Mouse (Mus musculus): Measurements from ENCODE around the gene Muc1.
"Not testable (repeated sequence)": the region's sequence is repeated elsewhere in the genome, so short reads cannot be mapped to it uniquely, and the experiment has no call there.

Muc1 gene

GRCm38 (mm10) chr3:89210162-89210561 is 18.7 kb upstream of the Muc1 start:
- no peak for DNase-seq

- DNase-seq, result no peak
Measured at GRCm38 (mm10) chr3:89210731-89211130, 18.1 kb upstream of the Muc1 start.

- DNase-seq, result peak; percentile 85 to 88
Measured at GRCm38 (mm10) chr3:89213803-89214530, 14.9 kb upstream of the Muc1 start.

- no peak for DNase-seq
Measured at GRCm38 (mm10) chr3:89214681-89215411, 14.0 kb upstream of the Muc1 start, which contains the start of gene Thbs3. Thbs3 (plus strand) TSS chr3:89215180.

GRCm38 (mm10) chr3:89215853-89216252 is 13.0 kb upstream of the Muc1 start:
- DNase-seq, result peak; percentile 87 to 91

GRCm38 (mm10) chr3:89216407-89216806 is 12.4 kb upstream of the Muc1 start:
- not testable (repeated sequence) for DNase-seq

- no peak for DNase-seq
Measured at GRCm38 (mm10) chr3:89218271-89218670, 10.6 kb upstream of the Muc1 start.

- no peak for DNase-seq
Measured at GRCm38 (mm10) chr3:89219546-89219945, 9.3 kb upstream of the Muc1 start.

GRCm38 (mm10) chr3:89221167-89221566 is 7.7 kb upstream of the Muc1 start:
- no peak for DNase-seq

GRCm38 (mm10) chr3:89224796-89225195 is 4.1 kb upstream of the Muc1 start:
- no peak for DNase-seq

- DNase-seq, result no peak
Measured at GRCm38 (mm10) chr3:89225321-89225815, 3.5 kb upstream of the Muc1 start.

GRCm38 (mm10) chr3:89225918-89226317 is 2.9 kb upstream of the Muc1 start:
- DNase-seq, result no peak

GRCm38 (mm10) chr3:89226361-89226760 is 2.5 kb upstream of the Muc1 start:
- no peak for DNase-seq

- no peak for DNase-seq
Measured at GRCm38 (mm10) chr3:89226900-89227299, 2.0 kb upstream of the Muc1 start, which contains the start of gene Mtx1. Mtx1 (minus strand) TSS chr3:89227088.

- peak; percentile 41 to 54 for DNase-seq
Measured at GRCm38 (mm10) chr3:89227307-89228179, 1.3 kb upstream of the Muc1 start.

GRCm38 (mm10) chr3:89228180-89228549 is 692 bp upstream of the Muc1 start:
- DNase-seq, result peak; percentile 87 to 90

GRCm38 (mm10) chr3:89229276-89229675 is 419 bp downstream of the Muc1 start:
- DNase-seq, result no peak

- DNase-seq, result no peak
Measured at GRCm38 (mm10) chr3:89230561-89230960, 1.7 kb downstream of the Muc1 start.

GRCm38 (mm10) chr3:89231345-89231744 is 2.5 kb downstream of the Muc1 start:
- DNase-seq, result no peak

- no peak for DNase-seq
Measured at GRCm38 (mm10) chr3:89231772-89232275, 3.0 kb downstream of the Muc1 start.

- DNase-seq, result no peak
Measured at GRCm38 (mm10) chr3:89232614-89233013, 3.8 kb downstream of the Muc1 start.

GRCm38 (mm10) chr3:89233562-89234110 is 4.8 kb downstream of the Muc1 start:
- no peak for DNase-seq
